Mouse (Mus musculus) C3H10T1/2 (cell line): ENCODE results near the gene Tdrd5. TPM values are rescaled to one million over a fixed set of nuclear protein-coding genes. Genes with fewer than 3 reads are reported as not detected.

Experiments
- polyA plus RNA-seq, 2 experiments: library from polyadenylated mRNA; unstranded; fragments of >200 nt; fragmentation: generic; extraction: Trizol; gene quantifications; one replicate each; pipeline ENCODE4 v1.2.1; 2012; ENCODE audit warnings: missing spikeins in 2 of 2

Gene Tdrd5
- polyA plus RNA-seq: not detected

DNA sequence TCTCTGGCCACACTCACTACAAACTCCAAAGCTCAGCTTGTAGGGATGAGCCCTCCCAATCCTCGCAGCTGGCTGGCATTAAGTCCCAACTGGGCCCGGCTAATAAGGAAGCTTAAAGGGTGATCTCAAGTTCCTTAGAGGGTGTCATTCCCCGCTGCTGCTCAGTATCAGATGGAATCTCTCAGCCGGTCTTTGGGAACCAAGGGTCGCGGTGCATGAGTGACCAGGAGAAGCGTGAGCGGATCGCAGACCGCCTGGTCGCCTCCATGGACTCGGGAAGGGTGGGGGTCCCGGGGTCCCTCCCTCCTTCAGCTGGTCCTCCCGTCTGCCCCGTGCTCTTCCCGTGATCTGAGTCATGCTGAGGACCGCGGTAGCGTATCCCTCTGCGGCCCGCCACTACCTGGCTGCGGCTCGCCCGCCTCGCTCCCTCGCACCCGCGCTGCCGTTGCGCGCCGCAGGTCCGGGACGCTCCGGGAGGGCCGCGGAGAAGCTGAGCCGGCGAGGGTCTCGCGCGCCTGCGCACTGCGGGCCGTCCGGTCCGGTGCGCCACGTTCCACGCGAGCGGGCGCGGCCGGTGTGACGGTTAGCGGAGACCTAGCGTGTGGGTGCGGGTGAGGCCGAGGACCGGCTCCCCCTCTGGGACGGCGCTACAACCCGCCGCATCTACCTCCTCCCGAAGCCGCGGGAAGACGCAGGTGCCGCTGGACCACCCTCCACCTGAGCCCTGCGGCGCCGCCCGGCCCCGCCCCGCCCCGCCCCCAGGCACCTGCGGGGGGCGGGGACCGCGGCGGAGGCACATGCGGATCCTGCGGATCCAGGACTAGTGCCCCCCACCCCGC, at the start of gene Tdrd5:
Gene Tdrd5 (minus strand): TSS at position 754 of the 839 bp plus-strand sequence.

DNA sequence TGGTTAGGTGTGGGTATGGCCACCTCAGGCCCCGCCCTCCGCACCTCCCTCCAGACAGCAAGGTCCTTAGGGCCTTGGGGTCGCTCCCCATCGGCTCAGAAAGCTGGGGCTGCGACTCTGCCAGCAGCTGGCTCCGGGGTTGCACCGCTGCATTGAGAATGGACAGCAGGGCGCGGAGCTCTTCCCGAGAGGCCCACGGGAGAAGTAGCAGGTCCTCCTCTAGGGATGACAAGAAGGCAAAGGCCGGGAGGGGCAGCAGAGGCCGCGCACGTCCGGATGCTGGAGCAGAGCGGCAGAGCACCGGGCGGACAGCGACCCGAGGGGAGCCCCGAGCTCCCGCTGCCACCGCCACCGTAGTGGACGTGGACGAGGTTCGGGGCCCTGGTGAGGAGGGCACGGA, 7.2 kb upstream of the Tdrd5 start, which contains the start of gene Nphs2:
Gene Nphs2 (plus strand): TSS at position 98 of the 400 bp plus-strand sequence.

Other genes starting within 250 kb of the Tdrd5 start
- gene Fam163a, start 98.6 kb downstream of the Tdrd5 start, polyA plus RNA-seq: under 1 TPM in 1 of 2 experiments, not detected in 1; 0.01 TPM
- gene Nphs2, start 7.1 kb upstream of the Tdrd5 start, polyA plus RNA-seq: under 1 TPM in 1 of 2 experiments, not detected in 1; 0.04 TPM
- 1,000 to 10,000 TPM in 1 of 2 experiments, 100 to 1,000 TPM in 1; 666 to 1,300 TPM for gene Gm2000, start 62.4 kb upstream of the Tdrd5 start, polyA plus RNA-seq
- gene Axdnd1, start 117.5 kb upstream of the Tdrd5 start, polyA plus RNA-seq: under 1 TPM; 0.05 to 0.26 TPM
- gene Soat1, start 170.7 kb upstream of the Tdrd5 start, polyA plus RNA-seq: 10 to 100 TPM in 1 of 2 experiments, 1 to 10 TPM in 1; 4.7 to 15.0 TPM
- gene Gm10031, start 220.3 kb upstream of the Tdrd5 start, polyA plus RNA-seq: under 1 TPM; 0.11 to 0.78 TPM